Mouse (Mus musculus) heart, adult 10 weeks (tissue): Measurements from ENCODE around the gene Ccrl2. TPM values are rescaled to one million over a fixed set of nuclear protein-coding genes. Genes with fewer than 3 reads are reported as not detected.

ENCODE experiments used
- polyA plus RNA-seq: library from polyadenylated mRNA; stranded (reverse); fragments of 350-450 nt; fragmentation: Illumina TruSeq; extraction: RNeasy Lipid Tissue Mini Kit (QIAGEN cat#74804); gene quantifications from one replicate; pipeline ENCODE4 v1.2.3, GENCODE M21; 2014; ENCODE audit warnings: low read depth, low replicate concordance

Gene Ccrl2
- polyA plus RNA-seq: 16.8 TPM

DNA sequence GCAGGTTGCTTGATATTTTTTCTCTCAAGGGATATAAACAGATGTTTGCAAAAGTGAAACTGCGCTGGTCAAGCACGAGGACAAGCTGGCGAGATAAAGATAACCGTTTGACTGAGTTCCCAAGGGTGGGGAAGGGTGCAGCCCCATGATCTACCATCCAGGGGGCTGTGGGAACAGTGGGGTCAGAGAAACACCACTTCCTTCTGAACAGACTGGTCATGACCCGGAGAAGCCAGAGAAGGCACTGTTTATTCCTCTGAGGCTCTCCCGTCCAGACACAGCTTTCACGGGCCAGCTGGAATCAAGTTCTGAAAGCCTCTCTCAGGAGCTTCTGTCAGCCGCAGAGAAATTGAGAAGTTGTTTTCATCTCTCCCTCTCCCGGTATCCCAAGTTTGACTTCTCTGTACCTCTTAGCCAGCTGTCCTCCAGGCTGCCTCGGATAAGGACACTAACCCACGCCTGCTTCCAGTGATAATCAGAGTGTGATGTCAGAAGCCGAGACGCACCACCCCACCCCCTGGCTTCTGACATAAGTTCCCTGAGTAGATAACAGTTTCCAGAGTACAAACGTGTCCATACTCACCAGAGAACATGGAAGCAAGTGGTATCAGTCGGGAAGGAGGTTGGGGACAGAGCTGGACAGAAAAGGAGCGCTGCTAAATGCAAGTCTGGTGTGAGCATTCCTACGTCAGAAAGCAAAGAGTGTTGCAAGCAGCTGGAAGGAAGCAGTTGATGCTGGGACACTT, at the start of gene Ccrl2:
Gene Ccrl2, minus strand, starts transcription at position 722 of the 746 bp plus-strand sequence.

DNA sequence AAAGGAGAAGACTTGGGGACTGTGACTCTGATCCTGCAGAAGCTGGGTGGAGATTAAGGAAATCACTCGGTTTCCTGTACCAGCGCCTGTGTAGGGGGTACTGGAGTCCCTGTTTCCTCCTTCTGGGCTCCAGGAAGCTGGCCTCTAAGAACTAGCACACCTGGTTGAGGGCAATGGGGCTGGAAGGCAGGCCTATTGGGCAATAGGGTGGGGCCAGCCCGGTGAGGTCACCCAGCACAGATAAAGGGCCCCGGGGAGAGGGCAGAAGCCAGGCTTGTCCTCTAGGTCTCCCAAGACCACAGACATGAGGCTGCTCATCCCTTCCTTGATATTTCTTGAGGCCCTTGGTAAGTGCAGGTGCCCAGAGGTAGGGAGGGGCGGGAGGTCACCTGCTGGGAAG, 38.3 kb downstream of the Ccrl2 start, which contains the start of gene Ltf:
Gene Ltf, plus strand, starts transcription at position 250 of the 400 bp plus-strand sequence.

Other genes starting within 250 kb of the Ccrl2 start
- gene Prss44, start 243.5 kb downstream of the Ccrl2 start, polyA plus RNA-seq: not detected
- not detected for gene Prss43, start 230.8 kb downstream of the Ccrl2 start, polyA plus RNA-seq
- not detected for gene Prss45, start 222.9 kb downstream of the Ccrl2 start, polyA plus RNA-seq
- not detected for gene Prss46, start 213.0 kb downstream of the Ccrl2 start, polyA plus RNA-seq
- not detected for gene Prss50, start 199.6 kb downstream of the Ccrl2 start, polyA plus RNA-seq
- gene Als2cl, start 177.6 kb downstream of the Ccrl2 start, polyA plus RNA-seq: 16.9 TPM
- gene Tmie, start 177.4 kb downstream of the Ccrl2 start, polyA plus RNA-seq: 2.2 TPM
- gene Fam240a, start 140.7 kb downstream of the Ccrl2 start, polyA plus RNA-seq: not detected
- not detected for gene Tdgf1, start 111.4 kb downstream of the Ccrl2 start, polyA plus RNA-seq
- 288 TPM for gene Lrrc2, start 106.0 kb downstream of the Ccrl2 start, polyA plus RNA-seq
- gene Rtp3, start 66.9 kb downstream of the Ccrl2 start, polyA plus RNA-seq: 5.5 TPM
- not detected for gene Ltf, start 38.2 kb downstream of the Ccrl2 start, polyA plus RNA-seq
- gene Lrrfip2, start 60.1 kb upstream of the Ccrl2 start, polyA plus RNA-seq: 114 TPM
- gene Mlh1, start 214.3 kb upstream of the Ccrl2 start, polyA plus RNA-seq: 11.3 TPM
- 22.1 TPM for gene Epm2aip1, start 214.4 kb upstream of the Ccrl2 start, polyA plus RNA-seq